Mouse (Mus musculus): ENCODE measurements around the gene Spib. TPM values are rescaled to one million over a fixed set of nuclear protein-coding genes. Genes with fewer than 3 reads are reported as not detected.
A peak's percentile ranks its signal among the peaks of the same experiment; 100 is the strongest.

Spib gene
- total and polyA plus RNA-seq, 3 experiments: 0.31 to 0.58 (median 0.40) TPM

GRCm38 (mm10) chr7:44548497-44549087 lies 16.7 kb upstream of the Spib start, which contains the start of gene Pold1:
Gene Pold1 (minus strand): TSS chr7:44548849.
- peak; percentile 100 for DNase-seq

GRCm38 (mm10) chr7:44547725-44548124 lies 15.9 kb upstream of the Spib start:
- no peak for DNase-seq

DNA sequence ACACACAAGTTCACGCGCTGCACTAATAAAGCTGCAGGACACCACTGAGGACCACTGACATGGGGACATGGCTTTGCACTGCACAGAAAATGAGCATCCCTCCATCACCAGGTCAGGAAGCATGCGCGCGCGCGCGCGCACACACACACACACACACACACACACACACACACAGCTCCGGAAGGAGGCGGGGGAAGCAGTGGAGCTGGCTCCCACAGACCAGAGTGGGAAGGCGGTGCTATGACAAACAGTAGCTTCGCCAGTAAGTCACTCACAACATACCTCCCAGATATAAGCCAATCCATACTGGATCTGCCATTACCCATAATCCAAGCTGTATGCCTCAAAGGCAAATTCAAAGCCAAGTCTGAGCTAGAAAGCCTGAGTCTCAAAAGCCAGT lies 15.2 kb upstream of the Spib start:
- DNase-seq: no peak

- no peak for DNase-seq
Observed at GRCm38 (mm10) chr7:44546274-44546673, 14.4 kb upstream of the Spib start.

DNA sequence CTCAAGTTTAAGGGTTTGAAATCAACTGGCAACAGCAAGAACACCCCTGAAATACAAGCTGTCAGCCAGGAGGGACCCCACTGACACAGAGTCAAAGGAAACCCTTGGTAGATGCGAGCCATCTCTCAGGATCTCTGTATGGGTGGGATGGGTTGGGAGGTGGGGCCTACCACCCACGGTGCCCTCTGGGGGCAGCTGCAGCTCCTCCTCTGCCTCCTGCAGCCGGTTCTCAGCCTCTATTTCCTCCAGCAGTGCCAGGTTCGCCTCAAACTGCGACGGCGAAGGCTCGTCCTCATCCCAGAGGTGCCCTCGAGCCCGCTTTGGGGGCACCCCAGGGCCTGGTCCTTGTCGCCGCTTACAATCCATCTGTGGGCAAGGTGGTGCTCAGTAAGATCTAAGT lies 11.2 kb upstream of the Spib start:
- DNase-seq: no peak

DNA sequence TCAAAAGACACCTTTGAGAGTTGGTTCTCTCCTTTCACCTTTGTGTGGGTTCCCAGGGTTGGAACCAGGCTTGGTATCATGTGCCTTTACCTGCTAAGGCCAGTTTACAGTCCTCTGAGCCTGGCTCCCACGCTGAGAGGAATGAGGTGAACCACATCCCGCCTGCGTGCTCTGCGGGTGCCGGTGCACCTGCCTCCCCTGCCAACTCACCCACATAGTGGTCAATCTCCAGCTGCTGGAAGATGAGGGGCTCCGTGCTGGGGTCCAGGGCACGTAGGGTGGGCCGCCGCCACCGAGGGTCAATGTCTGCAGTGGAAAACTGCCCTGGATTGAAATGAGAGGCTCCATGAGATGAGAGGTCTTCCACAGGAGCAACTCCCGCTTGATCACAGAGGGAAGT lies 10.7 kb upstream of the Spib start:
- no peak for DNase-seq

DNA sequence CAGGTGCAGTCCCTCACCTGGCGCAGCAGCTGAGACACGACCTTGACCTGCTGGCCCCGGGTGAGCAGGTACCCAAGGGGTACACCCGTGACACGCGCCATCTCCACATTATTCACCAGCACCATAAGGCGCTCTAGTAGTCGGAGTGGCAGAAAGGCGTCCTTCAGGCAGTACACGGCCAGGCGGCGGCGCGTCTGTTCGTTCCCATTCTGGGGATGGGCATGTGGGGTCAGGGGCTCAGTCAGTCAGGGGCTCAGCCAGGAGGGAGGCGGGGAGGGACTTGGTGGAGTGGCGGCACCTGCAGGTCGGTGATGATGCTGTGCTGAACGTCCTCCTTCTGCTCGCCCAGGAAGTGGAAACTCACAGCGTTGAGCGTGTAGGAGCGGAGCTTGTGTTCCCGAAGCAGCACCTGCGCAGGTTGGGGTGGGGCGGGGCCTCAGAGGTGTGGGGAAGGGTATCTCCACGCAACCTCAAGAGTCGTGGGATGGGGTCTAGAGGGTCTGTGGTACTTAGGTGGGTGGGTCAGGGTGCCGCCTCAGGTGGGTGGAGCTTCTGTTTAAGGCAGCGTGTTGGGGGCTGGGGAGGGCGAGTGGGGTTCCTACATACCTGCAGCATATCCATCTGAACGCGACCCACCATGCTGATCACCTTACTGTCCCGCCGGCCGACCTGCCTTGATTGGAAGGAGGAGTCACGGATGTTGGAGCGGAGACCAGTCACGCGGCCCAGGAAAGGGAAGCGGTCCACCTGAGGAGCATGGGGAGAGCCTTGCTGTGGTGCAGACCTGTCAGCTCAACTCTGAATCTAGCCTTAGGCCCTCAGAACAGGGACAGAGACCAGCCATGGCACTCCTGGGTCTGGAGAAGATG lies 7.1 kb upstream of the Spib start:
- no peak for DNase-seq

DNA sequence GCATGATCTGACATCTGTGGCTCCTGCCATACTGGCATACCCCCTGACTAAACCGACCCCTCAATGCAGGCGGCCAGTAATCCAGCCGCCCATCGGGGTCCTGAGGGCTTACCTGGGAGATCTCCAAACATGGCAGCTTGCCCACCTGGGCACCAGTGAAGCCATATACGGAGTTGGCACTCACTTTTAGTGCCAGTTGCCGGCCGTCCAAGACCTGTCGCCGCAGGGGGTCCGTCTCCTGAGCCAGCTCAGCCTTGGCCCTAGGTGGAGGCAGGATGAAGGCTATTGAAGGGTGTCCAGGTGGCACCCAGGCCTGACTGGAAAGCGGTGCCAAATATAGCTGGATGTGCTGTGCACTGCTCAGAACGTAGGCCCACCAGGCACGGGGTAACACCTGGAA lies 5.6 kb upstream of the Spib start:
- DNase-seq: no peak

- no peak for DNase-seq
Observed at GRCm38 (mm10) chr7:44537009-44537408, 5.1 kb upstream of the Spib start.

- no peak for DNase-seq
Observed at GRCm38 (mm10) chr7:44536590-44536968, 4.7 kb upstream of the Spib start.

GRCm38 (mm10) chr7:44535657-44536589 lies 4.1 kb upstream of the Spib start:
- DNase-seq: no peak

DNA sequence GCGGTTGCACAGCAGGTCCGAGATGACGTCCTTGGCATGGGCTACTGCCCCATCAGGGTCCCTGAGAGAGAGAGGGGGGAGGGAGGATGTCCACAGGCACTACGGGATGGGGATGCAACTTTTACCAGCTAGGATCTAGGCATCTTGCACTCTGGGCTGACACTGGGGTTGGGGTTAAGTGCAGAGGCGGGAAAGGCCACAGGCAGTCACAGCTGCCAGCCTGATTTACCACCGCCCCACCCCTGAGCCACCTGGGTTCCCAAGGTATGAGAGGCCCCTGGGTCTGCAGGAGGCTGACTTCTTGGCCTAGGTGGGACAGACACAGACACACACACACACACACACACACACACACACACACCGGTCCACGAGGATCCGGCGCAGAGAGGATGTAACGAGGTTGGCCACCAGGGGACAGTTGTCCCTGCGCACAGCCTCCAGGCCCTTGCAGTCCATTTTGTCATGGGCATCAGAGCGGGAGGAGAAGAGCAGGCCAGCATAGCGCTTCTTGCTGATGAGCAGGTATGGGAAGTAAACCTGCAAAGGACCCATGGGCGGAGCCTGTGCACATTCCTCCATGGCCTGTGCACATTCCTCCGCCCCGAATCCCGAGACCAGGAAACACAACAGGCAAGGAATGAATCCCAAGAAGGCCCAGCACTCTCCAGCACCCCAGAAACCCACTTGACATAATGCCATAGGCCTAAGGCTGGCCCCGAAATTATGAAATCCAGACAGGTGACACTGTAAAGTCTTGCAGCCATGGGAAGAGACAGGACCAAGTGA lies 3.0 kb upstream of the Spib start:
- no peak for DNase-seq

- DNase-seq: no peak
Observed at GRCm38 (mm10) chr7:44534242-44534641, 2.4 kb upstream of the Spib start.

DNA sequence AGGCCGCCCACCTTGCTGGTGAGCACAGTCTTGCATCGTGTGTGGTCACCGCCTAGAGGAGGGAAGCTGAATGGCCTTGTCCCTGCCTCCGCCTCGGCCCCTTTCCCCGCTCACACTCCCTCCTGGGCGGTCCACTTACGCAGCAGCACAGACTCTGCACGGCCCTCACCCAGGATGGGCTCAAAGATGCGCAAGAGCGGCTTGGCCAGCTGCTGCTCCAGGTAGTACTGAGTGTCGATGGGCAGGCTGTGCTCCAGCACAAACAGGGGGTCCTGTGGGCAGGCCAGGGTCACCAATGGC lies 1.8 kb upstream of the Spib start:
- no peak for DNase-seq

- DNase-seq: no peak
Observed at GRCm38 (mm10) chr7:44532918-44533745, 1.3 kb upstream of the Spib start.

- no peak for DNase-seq
Observed at GRCm38 (mm10) chr7:44531207-44531606, 664 bp downstream of the Spib start.

DNA sequence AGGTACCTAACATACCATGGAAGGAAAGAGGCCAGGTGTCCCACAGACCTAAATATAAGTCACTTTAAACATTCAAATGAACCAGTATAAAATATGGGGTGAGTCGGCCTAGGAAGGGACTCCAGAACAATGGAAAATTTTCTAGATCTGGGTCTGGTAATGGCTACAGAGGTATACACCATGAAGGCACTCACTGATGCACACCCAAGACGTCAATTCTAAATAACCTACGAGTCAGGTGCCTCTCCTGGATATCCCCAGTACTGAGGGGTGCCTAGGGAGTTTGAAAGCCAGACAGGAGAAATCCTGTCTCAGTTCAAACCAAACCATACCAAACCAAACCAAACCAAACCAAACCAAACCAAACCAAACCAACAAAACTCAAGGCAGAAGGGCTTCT lies 1.4 kb downstream of the Spib start:
- DNase-seq: no peak

GRCm38 (mm10) chr7:44529518-44529917 lies 2.4 kb downstream of the Spib start:
- no peak for DNase-seq

DNA sequence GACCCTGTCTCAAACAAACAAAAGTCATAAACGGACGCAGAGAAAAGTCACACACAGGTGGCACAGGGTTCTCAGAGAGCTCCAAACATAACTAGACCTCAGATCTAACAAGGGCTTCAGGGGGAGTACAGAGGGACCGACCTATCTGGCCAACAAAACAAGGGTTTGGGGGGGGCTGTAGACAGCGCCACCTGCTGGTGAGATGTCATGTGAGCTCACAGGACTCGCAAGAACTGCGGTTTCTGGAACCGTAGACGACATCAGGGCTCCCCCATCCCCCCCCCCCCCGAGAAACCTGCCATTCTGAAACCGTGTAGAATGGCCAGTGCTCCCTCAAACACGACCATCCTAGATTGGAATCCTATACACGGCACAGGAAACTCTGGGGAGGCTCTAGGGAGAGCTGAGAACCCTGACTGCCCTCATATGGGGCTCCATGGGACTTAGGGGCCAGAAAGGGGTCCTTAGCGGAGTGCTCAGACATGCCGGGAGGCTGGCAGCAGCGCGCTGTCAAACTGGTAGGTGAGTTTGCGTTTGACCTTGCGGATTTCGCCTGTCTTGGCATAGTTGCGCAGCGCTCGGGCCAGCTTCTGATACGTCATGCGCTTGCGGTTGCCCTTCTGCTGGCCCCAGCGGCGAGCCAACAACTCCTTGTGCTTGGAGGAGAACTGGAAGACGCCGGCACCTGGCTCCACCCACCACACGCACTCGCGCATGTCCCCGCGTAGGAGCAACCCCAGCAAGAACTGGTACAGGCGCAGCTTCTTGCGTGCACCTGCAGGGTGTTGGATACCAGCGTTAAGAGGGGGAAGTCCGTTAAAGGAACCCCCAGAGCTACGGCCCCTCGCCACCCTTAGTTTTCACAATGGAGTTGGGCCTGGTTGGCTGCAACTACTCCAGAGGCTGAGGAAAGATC lies 4.1 kb downstream of the Spib start:
- DNase-seq: peak; percentile 82

All from adrenal gland, adult 2 months (tissue).